Mouse (Mus musculus) R1 (cell line): ENCODE measurements around the gene Camta1.

ENCODE experiments used
- DNase-seq: peaks from one replicate; pipeline ENCODE4 v3.0.0-alpha.2; 2018; ENCODE audit warnings: low read depth, low spot score

Camta1 gene

GRCm38 (mm10) chr4:151604481-151604880 lies 257.2 kb downstream of the Camta1 start:
- DNase-seq = peak; percentile 89

- no peak for DNase-seq
Observed at GRCm38 (mm10) chr4:151603586-151603985, 258.1 kb downstream of the Camta1 start.

- no peak for DNase-seq
Observed at GRCm38 (mm10) chr4:151595116-151595515, 266.6 kb downstream of the Camta1 start.

- no peak for DNase-seq
Observed at GRCm38 (mm10) chr4:151593042-151593441, 268.6 kb downstream of the Camta1 start.

- no peak for DNase-seq
Observed at GRCm38 (mm10) chr4:151586074-151586473, 275.6 kb downstream of the Camta1 start.

- DNase-seq = no peak
Observed at GRCm38 (mm10) chr4:151577961-151578360, 283.7 kb downstream of the Camta1 start.

- DNase-seq = no peak
Observed at GRCm38 (mm10) chr4:151576291-151577108, 285.2 kb downstream of the Camta1 start.

GRCm38 (mm10) chr4:151572716-151573115 lies 289.0 kb downstream of the Camta1 start:
- DNase-seq = no peak

GRCm38 (mm10) chr4:151569586-151569985 lies 292.1 kb downstream of the Camta1 start:
- DNase-seq = no peak

GRCm38 (mm10) chr4:151568887-151569286 lies 292.8 kb downstream of the Camta1 start:
- no peak for DNase-seq

GRCm38 (mm10) chr4:151567105-151567504 lies 294.6 kb downstream of the Camta1 start:
- DNase-seq = no peak

GRCm38 (mm10) chr4:151555505-151555904 lies 306.2 kb downstream of the Camta1 start:
- DNase-seq = no peak

GRCm38 (mm10) chr4:151549523-151549922 lies 312.2 kb downstream of the Camta1 start:
- no peak for DNase-seq

- DNase-seq = no peak
Observed at GRCm38 (mm10) chr4:151545452-151545851, 316.2 kb downstream of the Camta1 start.

GRCm38 (mm10) chr4:151544191-151544590 lies 317.5 kb downstream of the Camta1 start:
- DNase-seq = no peak

GRCm38 (mm10) chr4:151540546-151540945 lies 321.1 kb downstream of the Camta1 start:
- DNase-seq = no peak

GRCm38 (mm10) chr4:151539881-151540280 lies 321.8 kb downstream of the Camta1 start:
- DNase-seq = no peak

GRCm38 (mm10) chr4:151539167-151539525 lies 322.5 kb downstream of the Camta1 start:
- DNase-seq = no peak

GRCm38 (mm10) chr4:151538446-151539166 lies 323.1 kb downstream of the Camta1 start:
- no peak for DNase-seq

GRCm38 (mm10) chr4:151535916-151536450 lies 325.7 kb downstream of the Camta1 start:
- no peak for DNase-seq

- DNase-seq = no peak
Observed at GRCm38 (mm10) chr4:151533451-151533850, 328.2 kb downstream of the Camta1 start.

- DNase-seq = no peak
Observed at GRCm38 (mm10) chr4:151528436-151528835, 333.2 kb downstream of the Camta1 start.

- DNase-seq = no peak
Observed at GRCm38 (mm10) chr4:151527763-151528162, 333.9 kb downstream of the Camta1 start.
